Mouse (Mus musculus): ENCODE results near the gene Sfrp2. TPM values are rescaled to one million over a fixed set of nuclear protein-coding genes. Genes with fewer than 3 reads are reported as not detected.

Gene Sfrp2
- polyA plus RNA-seq, 2 experiments from 2014 or later = 7.2 to 9.0 TPM

Other genes starting within 250 kb of the Sfrp2 start
- 1 to 10 TPM; 1.2 to 1.6 TPM for gene Tlr2, start 75.4 kb downstream of the Sfrp2 start, polyA plus RNA-seq (2017; shearing (Covaris generic))